Comparison of ENCODE assay signal across 25 mouse cellular contexts in genomic region chr8:81514425-81514824, GRCm38 (mm10).
"Had no signal": no experiment of that assay in that cellular context is flagged by ENCODE, and none has a peak within 500 bp of the region (broad histone marks: within the 10 kb centered on the region; RNA-seq: fewer than 3 reads in every experiment).

No protein-coding gene starts in this region.

- H3K4me2 ChIP-seq: heart, embryonic 11.5 days; heart, embryonic 15.5 days; hindbrain, embryonic 13.5 days; hindbrain, embryonic 15.5 days; kidney, embryonic 15.5 days; limb, embryonic 12.5 days; liver, embryonic 11.5 days; liver, embryonic 13.5 days; liver, embryonic 15.5 days had no signal

- H3K27me3 ChIP-seq: heart, embryonic 13.5 days; heart, embryonic 15.5 days; hindbrain, embryonic 13.5 days; hindbrain, embryonic 15.5 days; kidney, embryonic 15.5 days; limb, embryonic 12.5 days; liver, embryonic 13.5 days; liver, embryonic 15.5 days had no signal

- H3K27ac ChIP-seq: heart, adult 2 months; heart, embryonic 13.5 days; heart, embryonic 15.5 days; hindbrain, embryonic 13.5 days; hindbrain, embryonic 15.5 days; hindbrain, postnatal 0 days; kidney, embryonic 15.5 days; kidney, postnatal 0 days; limb, embryonic 12.5 days; liver, embryonic 13.5 days; liver, embryonic 15.5 days had no signal

- H3K4me1 ChIP-seq: hindbrain, embryonic 13.5 days; hindbrain, embryonic 15.5 days; kidney, embryonic 15.5 days; limb, embryonic 12.5 days; liver, embryonic 13.5 days; liver, embryonic 15.5 days had no signal

- H3K36me3 ChIP-seq: heart, embryonic 13.5 days; heart, embryonic 15.5 days; hindbrain, embryonic 13.5 days; hindbrain, embryonic 15.5 days; kidney, embryonic 15.5 days; limb, embryonic 12.5 days; liver, embryonic 13.5 days; liver, embryonic 15.5 days had no signal

- H3K9me3 ChIP-seq: heart, embryonic 13.5 days; heart, embryonic 15.5 days; hindbrain, embryonic 13.5 days; hindbrain, embryonic 15.5 days; kidney, embryonic 15.5 days; limb, embryonic 12.5 days; liver, embryonic 13.5 days; liver, embryonic 15.5 days had no signal

- H3K9ac ChIP-seq: heart, embryonic 13.5 days; heart, embryonic 15.5 days; hindbrain, embryonic 13.5 days; hindbrain, embryonic 15.5 days; kidney, embryonic 15.5 days; limb, embryonic 12.5 days; liver, embryonic 13.5 days; liver, embryonic 15.5 days had no signal

- H3K4me3 ChIP-seq: heart, adult 2 months; heart, embryonic 13.5 days; heart, embryonic 15.5 days; hindbrain, embryonic 13.5 days; hindbrain, embryonic 15.5 days; kidney, embryonic 15.5 days; limb, embryonic 12.5 days; liver, embryonic 13.5 days; liver, embryonic 15.5 days had no signal

- DNase-seq: gastrocnemius, postnatal 14 days; gastrocnemius, postnatal 36 days; heart, adult 11 months; heart, adult 2 months; kidney, adult 11 months; kidney, adult 2 months; kidney, adult 9 months; kidney, postnatal 14 days; kidney, postnatal 36 days; layer of hippocampus, adult 9-11 months; layer of hippocampus, postnatal 36 days; left cerebral cortex, postnatal 4 days; liver; liver, embryonic 13.5 days had no signal
